ENCODE assay signal across 21 mouse cellular contexts in the genomic region with DNA sequence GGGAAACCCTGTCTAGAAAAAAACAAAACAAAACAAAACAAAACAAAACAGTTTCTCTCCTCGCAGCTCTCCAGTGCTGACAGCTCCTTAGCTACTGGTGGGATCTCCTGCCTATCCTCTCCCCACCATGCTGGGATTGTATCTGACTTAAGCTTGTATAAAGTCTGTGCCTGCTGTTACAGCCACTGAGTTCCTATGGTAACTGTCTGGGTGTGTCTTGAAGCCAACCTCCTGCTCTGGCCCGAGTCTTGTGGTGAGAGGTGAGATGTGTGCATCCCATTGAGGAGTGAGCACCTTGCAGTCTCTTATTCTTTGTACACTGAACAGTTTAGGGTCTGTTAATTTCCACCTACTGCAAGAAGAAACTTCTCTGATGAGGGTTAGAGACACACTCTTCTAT. TPM values are rescaled to one million over a fixed set of nuclear protein-coding genes. Genes with fewer than 3 reads are reported as not detected.
"Had no signal": no experiment of that assay in that cellular context is flagged by ENCODE, and none has a peak within 500 bp of the region (broad histone marks: within the 10 kb centered on the region; RNA-seq: fewer than 3 reads in every experiment).

No protein-coding gene starts in this region.

- DNase-seq: retina, postnatal 1 day; right cerebral cortex, adult 18-20 months; right cerebral cortex, postnatal 14 days; right cerebral cortex, postnatal 25 days; right cerebral cortex, postnatal 4 days; spleen, adult 18-20 months; thymus, adult 18-20 months; thymus, adult 2 months; thymus, postnatal 14 days; thymus, postnatal 25 days; thymus, postnatal 36 days; thymus, postnatal 4 days had no signal

- H3K4me3 ChIP-seq: neural tube, embryonic 13.5 days; neural tube, embryonic 15.5 days; stomach, embryonic 15.5 days had no signal

- H3K4me2 ChIP-seq: neural tube, embryonic 13.5 days; neural tube, embryonic 15.5 days; stomach, embryonic 15.5 days had no signal

- H3K27ac ChIP-seq: neural tube, embryonic 13.5 days; neural tube, embryonic 15.5 days; stomach, embryonic 15.5 days; stomach, postnatal 0 days had no signal

- H3K9ac ChIP-seq: neural tube, embryonic 13.5 days; neural tube, embryonic 15.5 days; stomach, embryonic 15.5 days had no signal

- H3K27me3 ChIP-seq: neural tube, embryonic 13.5 days; neural tube, embryonic 15.5 days; stomach, embryonic 15.5 days had no signal

- H3K36me3 ChIP-seq: neural tube, embryonic 13.5 days; neural tube, embryonic 15.5 days; stomach, embryonic 15.5 days had no signal

- H3K4me1 ChIP-seq: neural tube, embryonic 13.5 days; neural tube, embryonic 15.5 days had no signal

- H3K9me3 ChIP-seq: neural tube, embryonic 13.5 days; neural tube, embryonic 15.5 days; stomach, embryonic 15.5 days had no signal

RNA-seq across cellular contexts. Expression of gene Tnfsf13, which starts 37.5 kb away (rescaled TPM):
- polyA plus RNA-seq: stomach, embryonic 14.5 days had no signal

RNA-seq across cellular contexts. Expression of gene Slc35g3, which starts 38.7 kb away (rescaled TPM):
- total RNA-seq: neutrophil, adult 5-6 weeks had no signal
- polyA plus RNA-seq: neural tube, embryonic 14.5 days; neural tube, embryonic 15.5 days; spleen, adult 2 months; stomach, embryonic 14.5 days; stomach, postnatal 0 days; thymus, postnatal 0 days had no signal
